Comparison of ENCODE assay signal across 8 mouse cellular contexts in the genomic region with DNA sequence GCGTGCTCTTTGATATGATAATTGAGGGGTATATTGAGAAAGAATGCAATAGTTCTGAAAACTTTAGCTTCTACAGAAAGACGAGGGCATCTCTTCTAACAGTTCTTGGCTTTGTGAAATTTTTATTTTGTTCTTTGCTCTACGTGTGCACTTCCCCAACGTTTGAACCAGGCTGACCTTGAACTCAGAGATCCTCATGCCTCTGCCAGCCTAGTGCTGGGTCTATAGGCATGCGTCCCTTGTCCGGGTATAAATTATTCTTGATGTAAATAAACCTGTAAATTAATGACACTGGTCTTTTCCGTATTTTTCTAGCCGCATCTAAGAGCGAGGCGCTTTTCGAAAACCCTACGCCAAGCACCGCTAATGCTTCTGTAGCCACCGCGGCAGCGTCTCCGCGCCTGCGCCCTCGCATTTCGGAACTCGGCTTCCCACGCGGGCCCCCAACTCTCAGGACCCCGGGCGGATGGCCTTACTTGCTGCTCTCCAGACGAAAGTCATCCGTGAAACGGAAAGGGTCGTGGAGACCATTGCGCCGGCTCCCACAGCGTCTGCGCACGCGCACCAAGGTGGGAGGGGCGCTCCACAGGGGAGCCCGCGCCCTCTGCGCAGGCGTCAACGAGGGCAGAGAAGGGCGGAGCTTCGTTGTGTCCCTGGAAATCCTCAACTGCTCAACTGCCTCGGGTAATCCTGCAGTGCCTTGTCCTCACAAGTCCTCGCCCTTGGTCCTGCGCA. TPM values are rescaled to one million over a fixed set of nuclear protein-coding genes. Genes with fewer than 3 reads are reported as not detected.
DNase-seq lines count a peak whose midpoint lies in the region; ATAC-seq and TF ChIP-seq lines count a peak whose summit lies in the region.

Sdhaf4 (minus strand) TSS at position 587 of the 735 bp plus-strand sequence.

- H3K9me3 ChIP-seq in embryonic facial prominence, embryonic 14.5 days (ENCODE audit: control insufficient read depth, low read length): no peaks in the 10 kb centered on the region
- H3K9me3 ChIP-seq in limb, embryonic 13.5 days: no peaks in the 10 kb centered on the region
- no peaks in the 10 kb centered on the region for H3K9me3 ChIP-seq in midbrain, embryonic 16.5 days (replicated peaks; ENCODE audit: control insufficient read depth, low read length, poor library complexity, severe bottlenecking)

- no peaks in the 10 kb centered on the region for H3K27me3 ChIP-seq in embryonic facial prominence, embryonic 14.5 days (replicated peaks; ENCODE audit: control insufficient read depth, insufficient read depth, low read length)
- no peaks in the 10 kb centered on the region for H3K27me3 ChIP-seq in heart, adult 2 months (ENCODE audit: control insufficient read depth, insufficient read depth, low read length)
- no peaks in the 10 kb centered on the region for H3K27me3 ChIP-seq in limb, embryonic 13.5 days
- H3K27me3 ChIP-seq in midbrain, embryonic 16.5 days (ENCODE audit: control insufficient read depth, insufficient read depth, low read depth, low read length): no peaks in the 10 kb centered on the region

- TF ChIP-seq EP300 in heart, adult 2 months (IDR thresholded peaks at IDR 0.05; ENCODE audit: insufficient read depth, low read depth, low read length): no peak

- intact Hi-C loops in heart, adult 2 months (cut with DNase I): loop anchor here (2.0 to 10.0 kb wide), 3 partner anchors 83 to 620 kb away; partner anchors contain the start of genes Fam135a and Smap1

- peak; percentile 97 for ATAC-seq in embryonic facial prominence, embryonic 14.5 days (ENCODE audit: low read depth)
- peak; percentile 96 for ATAC-seq in limb, embryonic 13.5 days (ENCODE audit: low FRiP score, low read depth)
- ATAC-seq in midbrain, embryonic 16.5 days: peak; percentile 96

- peak; percentile 89 for TF ChIP-seq POLR2A in heart, adult 2 months (IDR thresholded peaks at IDR 0.05; ENCODE audit: insufficient read depth, low read depth, low read length)

- H3K79me2 ChIP-seq in heart, adult 2 months (replicated peaks; ENCODE audit: control insufficient read depth, insufficient read depth, low read length): no peaks in the 10 kb centered on the region

- H3K9ac ChIP-seq in embryonic facial prominence, embryonic 14.5 days (ENCODE audit: low read depth, low read length): peak within 1 kb of the TSS; percentile 82
- H3K9ac ChIP-seq in heart, adult 2 months (ENCODE audit: low read depth, low read length): peak within 1 kb of the TSS; percentile 79
- H3K9ac ChIP-seq in limb, embryonic 13.5 days: peak within 1 kb of the TSS; percentile 80
- peak within 1 kb of the TSS; percentile 94 for H3K9ac ChIP-seq in midbrain, embryonic 16.5 days (ENCODE audit: low read depth, low read length)

- peak; percentile 88 for DNase-seq in 3T3-L1 (ENCODE audit: low read depth, low spot score)
- peak; percentile 83 to 86 for DNase-seq in adrenal gland, postnatal 4 days (ENCODE audit: low spot score in 2 of 2)
- peak; percentile 95 for DNase-seq in embryonic facial prominence, embryonic 14.5 days (ENCODE audit: low spot score)
- peak; percentile 94 to 97 for DNase-seq in heart, adult 2 months
- peak; percentile 90 to 93 for DNase-seq in kidney, adult 8-10 months
- DNase-seq in spleen, postnatal 10 days (ENCODE audit: low spot score in 2 of 2): peak; percentile 92 to 96

- H3K4me2 ChIP-seq in embryonic facial prominence, embryonic 14.5 days (ENCODE audit: low read depth, low read length): peak within 1 kb of the TSS; percentile 60
- peak within 1 kb of the TSS; percentile 65 for H3K4me2 ChIP-seq in limb, embryonic 13.5 days (replicated peaks)
- peak within 1 kb of the TSS; percentile 65 for H3K4me2 ChIP-seq in midbrain, embryonic 16.5 days (ENCODE audit: low read length)

- peak within 1 kb of the TSS; percentile 88 for H3K27ac ChIP-seq in embryonic facial prominence, embryonic 14.5 days (replicated peaks; ENCODE audit: low read depth, low read length)
- peak within 1 kb of the TSS; percentile 83 for H3K27ac ChIP-seq in heart, adult 2 months
- peak within 1 kb of the TSS; percentile 86 for H3K27ac ChIP-seq in limb, embryonic 13.5 days
- H3K27ac ChIP-seq in midbrain, embryonic 16.5 days (ENCODE audit: low read length): peak within 1 kb of the TSS; percentile 93

- no peak for TF ChIP-seq CTCF in heart, adult 2 months (IDR thresholded peaks at IDR 0.05)

- peak within 1 kb of the TSS; percentile 55 for H3K4me3 ChIP-seq in embryonic facial prominence, embryonic 14.5 days (ENCODE audit: low read depth, low read length)
- H3K4me3 ChIP-seq in heart, adult 2 months: peak within 1 kb of the TSS; percentile 82
- peak within 1 kb of the TSS; percentile 63 for H3K4me3 ChIP-seq in limb, embryonic 13.5 days
- H3K4me3 ChIP-seq in midbrain, embryonic 16.5 days (ENCODE audit: low read depth, low read length): peak within 1 kb of the TSS; percentile 64

- peaks cover 12% of the 10 kb centered on the region; the same call in 1 of the 2 replicates for H3K36me3 ChIP-seq in embryonic facial prominence, embryonic 14.5 days (ENCODE audit: control insufficient read depth, insufficient read depth, low read length)
- H3K36me3 ChIP-seq in heart, adult 2 months (ENCODE audit: control insufficient read depth, insufficient read depth, low read length): no peaks in the 10 kb centered on the region; the same call in none of the 2 replicates
- peaks cover 20% of the 10 kb centered on the region for H3K36me3 ChIP-seq in limb, embryonic 13.5 days
- H3K36me3 ChIP-seq in midbrain, embryonic 16.5 days (ENCODE audit: control insufficient read depth, insufficient read depth, low read length): no peaks in the 10 kb centered on the region

- H3K4me1 ChIP-seq in embryonic facial prominence, embryonic 14.5 days (ENCODE audit: control insufficient read depth, insufficient read depth, low read length): no peaks in the 10 kb centered on the region
- H3K4me1 ChIP-seq in heart, adult 2 months (ENCODE audit: control insufficient read depth, insufficient read depth, low read length): peaks cover 2% of the 10 kb centered on the region
- peaks cover 5% of the 10 kb centered on the region for H3K4me1 ChIP-seq in limb, embryonic 13.5 days
- peaks cover 5% of the 10 kb centered on the region for H3K4me1 ChIP-seq in midbrain, embryonic 16.5 days (ENCODE audit: control insufficient read depth, insufficient read depth, low read length)

- WGBS in embryonic facial prominence, embryonic 14.5 days: 2% methylated on average over 46 of the region's 47 CpGs
- WGBS in heart, adult 2 months: under 1% methylated on average over 47 of the region's 47 CpGs
- 2% methylated on average over 47 of the region's 47 CpGs for WGBS in limb, embryonic 13.5 days
- WGBS in midbrain, embryonic 16.5 days: under 1% methylated on average over 47 of the region's 47 CpGs

RNA-seq across cellular contexts. Expression of gene Sdhaf4, which starts in this region (rescaled TPM):
- 10 to 100 TPM; 59.2 to 71.4 TPM for total RNA-seq in adrenal gland, postnatal 4 days (2021)
- 94.4 and 96.1 TPM in 2 replicates for polyA plus RNA-seq in embryonic facial prominence, embryonic 14.5 days (2014; fragmentation: Nextera tagmentation; extraction: Ambion mirVana)
- 10 to 100 TPM; 80.7 to 84.4 TPM for total RNA-seq in heart, adult 2 months (2021)
- polyA plus RNA-seq in heart, adult 2 months (2012; rRNA removed): 33.0 and 60.0 TPM in 2 replicates
- polyA plus RNA-seq in limb, embryonic 13.5 days (2015; fragmentation: Nextera tagmentation; extraction: Ambion mirVana): 79.0 and 86.3 TPM in 2 replicates
- 99.9 and 101 TPM in 2 replicates for polyA plus RNA-seq in midbrain, embryonic 16.5 days (2015; fragmentation: Nextera tagmentation; extraction: Ambion mirVana)

Comparison
In these comparisons a context has a peak if more than half of its experiments do, and no peak if none do; other contexts are left out.
1. Peak in every context shown above with its lines: DNase-seq, ATAC-seq, H3K4me3 ChIP-seq and H3K27ac ChIP-seq.